Mouse (Mus musculus) heart, embryonic 16.5 days (tissue): ENCODE measurements at regions not wholly inside any gene's neighbourhood (a gene's known extent, or its start where the extent isn't known, plus 50 kb on each side); places are given as distances from the start of the nearest gene placed in this dataset.

Source experiments
- ATAC-seq: fragments of 200-750 bp; cut with Nextera tagmentation; replicated peaks from 2 replicates; pipeline ENCODE4 v1.8.0; 2017; ENCODE audit warnings: moderate number of reproducible peaks; ENCODE audit not compliant: insufficient read depth, low FRiP score; ENCODE audit errors: extremely low read depth
- H3K27ac ChIP-seq: fragments of 300-500 bp; sonication (generic); 2 replicates; pipeline ENCODE4 v1.5.1; 2014; ENCODE audit warnings: mild to moderate bottlenecking, low read length, control low read depth, moderate library complexity
- H3K27me3 ChIP-seq: fragments of 300-500 bp; sonication (generic); 2 replicates; pipeline ENCODE4 v1.6.1; 2014; ENCODE audit warnings: low read length, mixed read lengths; ENCODE audit not compliant: control insufficient read depth, insufficient read depth
- H3K36me3 ChIP-seq: fragments of 300-500 bp; sonication (generic); 2 replicates; pipeline ENCODE4 v1.6.1; 2014; ENCODE audit not compliant: control insufficient read depth, insufficient read depth
- H3K4me1 ChIP-seq: fragments of 300-500 bp; sonication (generic); 2 replicates; pipeline ENCODE4 v1.6.1; 2014; ENCODE audit warnings: low read length, mixed read lengths; ENCODE audit not compliant: control insufficient read depth, insufficient read depth
- H3K4me2 ChIP-seq: fragments of 300-500 bp; sonication (generic); 2 replicates; pipeline ENCODE4 v1.6.1; 2014; ENCODE audit warnings: low read depth, mild to moderate bottlenecking, control low read depth, low read length
- H3K4me3 ChIP-seq: fragments of 300-500 bp; sonication (generic); 2 replicates; pipeline ENCODE4 v1.5.1; 2014; ENCODE audit warnings: mild to moderate bottlenecking, control low read depth, low read length
- H3K9ac ChIP-seq: fragments of 300-500 bp; sonication (generic); 2 replicates; pipeline ENCODE4 v1.6.1; 2014; ENCODE audit warnings: low read length, control low read depth
- H3K9me3 ChIP-seq: fragments of 300-500 bp; sonication (generic); replicated peaks from 2 replicates; pipeline ENCODE4 v1.6.1; 2016; ENCODE audit warnings: low read length; ENCODE audit not compliant: control insufficient read depth
- WGBS: fragments of 180-500 bp; shearing (Covaris S2); extraction: QIAGEN DNeasy Blood & Tissue Kit; methylation state at CpG from one replicate; pipeline ENCODE4 v1.1.7; 2014; 5-methylcytosine and 5-hydroxymethylcytosine counted together

GRCm38 (mm10) chr13:51026311-51026918 is 74.3 kb upstream of the Spin1 start:
- no peak for ATAC-seq
- H3K4me2 ChIP-seq: no peak overlapping the region
- no peaks in the 10 kb centered on the region for H3K27me3 ChIP-seq
- H3K27ac ChIP-seq: no peak overlapping the region
- 43% methylated on average over 6 of the region's 6 CpGs for WGBS
- H3K4me3 ChIP-seq: no peak overlapping the region
- H3K9ac ChIP-seq: no peak overlapping the region
- H3K36me3 ChIP-seq: no peaks in the 10 kb centered on the region
- peaks cover 3% of the 10 kb centered on the region; the same call in 1 of the 2 replicates for H3K9me3 ChIP-seq
- peaks cover 10% of the 10 kb centered on the region for H3K4me1 ChIP-seq

DNA sequence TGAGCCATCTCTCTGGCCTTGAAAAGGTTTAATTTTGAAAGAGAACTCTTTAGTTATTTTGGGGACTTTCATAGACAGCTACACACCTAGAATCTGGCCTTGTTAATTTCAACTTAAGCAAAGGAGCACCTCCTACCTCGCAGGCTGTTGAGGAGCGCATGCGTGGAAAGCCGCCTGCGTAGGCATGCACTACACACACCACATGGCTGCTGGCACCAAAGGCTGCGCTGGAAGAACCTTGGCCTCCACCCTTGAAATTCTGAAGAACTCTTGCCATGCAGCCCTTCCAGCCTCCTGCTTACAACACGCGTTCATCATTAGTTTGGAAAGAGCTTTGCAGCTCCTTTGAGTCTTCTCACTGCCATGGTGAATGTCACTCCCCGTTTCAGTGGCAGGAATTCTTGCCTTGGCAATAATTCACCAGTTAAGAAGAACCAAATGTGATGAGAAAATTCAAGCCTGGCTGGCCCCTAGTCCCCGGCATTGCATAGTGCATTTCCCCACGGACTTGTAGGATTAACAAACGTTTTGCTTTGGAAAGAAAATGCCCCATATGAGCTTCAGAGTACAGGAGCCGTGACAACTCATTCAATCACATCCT is 62.7 kb upstream of the Spin1 start:
- Histone ChIP-seq H3K9ac (no peak overlapping the region), H3K4me1 (no peaks in the 10 kb centered on the region), H3K27me3 (no peaks in the 10 kb centered on the region), H3K9me3 (peaks cover 7% of the 10 kb centered on the region; the same call in 1 of the 2 replicates), H3K4me3 (no peak overlapping the region), H3K27ac (no peak overlapping the region), H3K36me3 (no peaks in the 10 kb centered on the region), H3K4me2 (no peak overlapping the region)
- ATAC-seq: no peak
- WGBS: 83% methylated on average over 13 of the region's 13 CpGs

DNA sequence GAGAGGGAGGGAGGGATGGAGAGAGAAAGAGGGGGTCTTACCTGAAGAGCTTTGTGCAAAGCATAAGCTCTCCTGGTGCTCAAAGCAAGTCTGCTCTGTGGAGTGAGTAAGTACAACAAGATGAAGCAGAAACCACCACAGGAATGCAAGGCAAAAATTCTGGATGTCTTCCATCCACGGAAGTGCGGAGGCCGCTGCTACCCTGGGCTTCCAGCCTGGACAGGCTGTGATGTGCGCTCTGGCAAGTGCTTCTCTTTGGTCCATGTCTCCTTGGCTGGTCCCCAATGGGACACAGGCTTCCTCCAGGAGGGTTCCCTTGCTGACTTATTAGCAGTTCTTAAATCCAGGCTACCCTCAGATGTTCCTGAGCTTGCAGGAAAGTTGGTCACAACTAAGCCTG is 61.7 kb upstream of the Spin1 start:
- ATAC-seq: no peak
- no peaks in the 10 kb centered on the region for H3K4me1 ChIP-seq

DNA sequence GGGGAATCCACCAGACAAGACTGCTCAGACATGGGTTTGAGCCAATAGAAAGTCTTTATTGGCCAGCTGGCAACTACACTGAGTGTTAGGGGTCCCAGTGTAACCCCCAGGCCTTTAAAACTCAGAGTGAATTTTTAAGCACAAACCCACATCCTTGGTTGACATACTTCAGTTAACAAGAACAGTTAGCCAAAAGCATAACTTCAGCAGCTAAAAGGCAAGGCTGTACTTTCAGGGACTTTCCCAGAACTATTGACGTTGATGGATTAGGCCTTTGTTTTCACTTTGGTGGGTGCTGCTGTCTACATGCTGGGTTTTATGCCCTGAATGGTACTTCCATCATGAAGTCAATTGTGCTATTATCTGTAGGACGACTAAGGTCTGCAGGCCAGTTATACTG is 59.6 kb upstream of the Spin1 start:
- no peaks in the 10 kb centered on the region for H3K4me1 ChIP-seq
- H3K4me2 ChIP-seq: no peak overlapping the region
- ATAC-seq: no peak
- 53% methylated on average over 2 of the region's 2 CpGs for WGBS
- H3K27me3 ChIP-seq: no peaks in the 10 kb centered on the region
- H3K4me3 ChIP-seq: no peak overlapping the region
- H3K9ac ChIP-seq: no peak overlapping the region
- no peak overlapping the region for H3K27ac ChIP-seq
- peaks cover 23% of the 10 kb centered on the region for H3K9me3 ChIP-seq
- no peaks in the 10 kb centered on the region for H3K36me3 ChIP-seq

More for the DNA sequence above, 61.7 kb upstream of the Spin1 start:
- Histone ChIP-seq H3K36me3 (no peaks in the 10 kb centered on the region), H3K27me3 (no peaks in the 10 kb centered on the region), H3K4me3 (no peak overlapping the region), H3K27ac (no peak overlapping the region), H3K4me2 (no peak overlapping the region), H3K9ac (no peak overlapping the region), H3K9me3 (peaks cover 16% of the 10 kb centered on the region)
- 69% methylated on average over 4 of the region's 4 CpGs for WGBS

DNA sequence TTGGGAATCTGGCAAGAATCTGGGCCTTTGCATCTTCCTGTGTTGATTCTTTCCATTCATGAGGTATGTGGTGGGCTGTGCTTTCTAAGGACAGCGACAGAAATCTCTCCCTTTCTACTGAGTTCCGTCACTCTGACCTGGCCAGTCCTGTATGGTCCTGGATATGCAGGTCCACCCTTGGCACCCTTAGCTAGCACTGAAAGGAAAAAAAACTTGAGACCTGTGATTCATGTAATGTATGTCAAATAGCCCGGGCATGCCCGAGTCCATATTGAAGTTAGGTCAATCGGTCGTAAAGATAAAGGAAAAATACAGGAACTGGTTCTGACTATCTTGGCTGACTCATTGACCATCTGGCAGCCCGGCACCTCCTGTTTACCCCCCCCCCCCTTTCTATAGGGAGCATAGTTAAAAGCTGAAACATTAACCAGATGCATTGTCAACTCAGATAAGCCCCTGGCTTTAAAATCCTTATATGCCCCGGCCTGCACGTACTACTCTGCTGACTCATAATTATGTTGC is 57.7 kb upstream of the Spin1 start:
- Histone ChIP-seq H3K4me2 (no peak overlapping the region), H3K36me3 (no peaks in the 10 kb centered on the region), H3K9me3 (peaks cover 23% of the 10 kb centered on the region), H3K4me3 (no peak overlapping the region), H3K27ac (no peak overlapping the region), H3K4me1 (no peaks in the 10 kb centered on the region), H3K27me3 (no peaks in the 10 kb centered on the region), H3K9ac (no peak overlapping the region)
- WGBS: 86% methylated on average over 9 of the region's 9 CpGs
- ATAC-seq: no peak
